Mouse (Mus musculus) ovary, postnatal 36 days (tissue): Measurements from ENCODE around the gene Ndst2.
A peak's percentile ranks its signal among the peaks of the same experiment; 100 is the strongest.

ENCODE experiments used
- DNase-seq: peaks from one replicate; pipeline ENCODE4 v3.0.0; 2022; ENCODE audit warnings: low spot score, mixed read lengths

Ndst2 gene

DNA sequence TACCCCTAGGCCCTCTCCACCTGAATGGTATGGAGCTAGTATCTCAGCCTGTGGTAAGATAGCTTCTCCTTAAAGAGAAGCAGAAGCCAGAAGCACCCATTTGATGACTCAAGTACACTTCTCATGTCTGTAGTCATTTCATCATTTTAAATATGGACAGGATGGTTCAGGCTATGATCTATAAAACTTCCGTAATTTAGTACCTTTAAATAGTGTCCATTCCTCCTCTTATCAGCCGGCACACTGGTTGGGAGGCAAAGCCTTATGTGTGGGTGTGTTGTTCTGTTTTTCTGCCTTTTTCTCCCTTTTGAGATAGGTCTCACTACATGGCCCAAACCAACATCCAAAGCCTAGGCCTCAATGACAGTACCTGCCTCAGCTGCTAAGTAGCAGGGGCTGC lies 35.8 kb downstream of the Ndst2 start:
- DNase-seq: no peak

- DNase-seq: peak; percentile 40
Observed at GRCm38 (mm10) chr14:20696986-20697385, 37.4 kb downstream of the Ndst2 start.

DNA sequence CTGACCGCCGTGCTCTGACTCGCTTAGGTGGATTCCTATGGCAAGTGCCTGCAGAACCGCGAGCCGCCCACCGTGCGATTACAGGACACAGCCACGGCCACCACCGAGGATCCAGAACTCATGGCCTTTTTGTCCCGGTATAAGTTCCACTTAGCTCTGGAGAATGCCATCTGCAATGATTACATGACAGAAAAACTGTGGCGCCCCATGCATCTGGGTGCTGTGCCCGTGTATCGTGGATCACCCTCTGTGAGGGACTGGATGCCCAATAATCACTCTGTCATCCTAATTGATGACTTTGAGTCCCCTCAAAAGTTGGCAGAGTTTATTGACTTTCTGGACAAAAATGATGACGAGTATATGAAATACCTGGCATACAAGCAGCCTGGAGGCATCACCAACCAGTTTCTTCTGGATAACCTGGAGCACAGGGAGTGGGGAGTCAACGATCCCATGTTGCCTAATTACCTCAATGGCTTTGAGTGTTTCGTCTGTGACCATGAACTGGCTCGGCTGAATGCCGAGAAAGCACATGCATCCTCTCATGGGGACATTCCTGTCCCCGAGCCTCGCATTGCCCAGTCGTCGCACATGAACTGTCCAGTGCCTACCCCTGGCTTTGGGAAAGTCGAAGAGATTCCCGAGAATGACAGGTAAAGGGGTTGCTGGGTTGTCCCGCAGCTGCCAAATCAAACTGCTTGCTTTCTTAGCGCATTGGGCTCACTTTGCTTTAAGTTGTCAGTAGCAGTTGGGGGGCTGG lies 38.4 kb downstream of the Ndst2 start:
- DNase-seq: no peak

DNA sequence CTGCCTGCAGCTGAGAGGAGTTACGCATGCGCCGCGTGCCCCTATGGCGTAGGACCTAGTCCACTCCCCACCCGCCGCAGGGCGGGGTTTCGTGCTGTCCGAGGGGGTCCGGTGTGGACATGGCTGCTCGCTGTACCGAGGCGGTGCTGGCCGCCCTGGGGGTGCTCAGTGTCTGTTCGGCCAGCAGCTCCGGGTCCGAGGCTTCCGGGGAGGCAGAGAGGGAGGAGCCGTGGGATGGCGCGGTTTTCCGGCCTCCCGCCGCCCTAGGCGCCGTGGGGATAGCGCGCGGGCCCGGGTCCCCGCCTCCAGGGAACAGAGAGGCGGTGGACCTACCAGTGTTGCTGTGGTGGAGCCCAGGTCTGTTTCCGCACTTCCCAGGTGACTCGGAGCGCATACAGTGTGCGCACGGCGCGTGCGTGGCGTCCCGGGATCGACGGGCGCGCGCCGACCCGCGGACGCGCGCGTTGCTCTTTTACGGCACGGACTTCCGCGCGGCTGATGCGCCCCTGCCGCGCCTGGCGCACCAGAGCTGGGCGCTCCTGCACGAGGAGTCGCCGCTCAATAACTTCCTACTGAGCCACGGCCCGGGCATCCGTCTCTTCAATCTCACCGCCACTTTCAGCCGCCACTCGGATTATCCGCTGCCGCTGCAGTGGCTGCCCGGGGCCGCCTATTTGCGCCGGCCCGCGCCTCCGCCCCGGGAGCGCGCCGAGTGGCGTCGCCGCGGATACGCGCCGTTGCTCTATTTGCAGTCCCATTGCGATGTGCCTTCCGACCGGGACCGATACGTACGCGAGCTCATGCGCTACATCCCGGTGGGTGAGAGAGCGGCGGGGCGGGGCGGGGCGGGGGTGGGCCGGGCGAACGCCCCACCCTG lies 39.2 kb downstream of the Ndst2 start, which contains the start of gene Fut11:
Fut11 (plus strand) TSS at position 85 of the 877 bp plus-strand sequence.
- DNase-seq: peak; percentile 89

DNA sequence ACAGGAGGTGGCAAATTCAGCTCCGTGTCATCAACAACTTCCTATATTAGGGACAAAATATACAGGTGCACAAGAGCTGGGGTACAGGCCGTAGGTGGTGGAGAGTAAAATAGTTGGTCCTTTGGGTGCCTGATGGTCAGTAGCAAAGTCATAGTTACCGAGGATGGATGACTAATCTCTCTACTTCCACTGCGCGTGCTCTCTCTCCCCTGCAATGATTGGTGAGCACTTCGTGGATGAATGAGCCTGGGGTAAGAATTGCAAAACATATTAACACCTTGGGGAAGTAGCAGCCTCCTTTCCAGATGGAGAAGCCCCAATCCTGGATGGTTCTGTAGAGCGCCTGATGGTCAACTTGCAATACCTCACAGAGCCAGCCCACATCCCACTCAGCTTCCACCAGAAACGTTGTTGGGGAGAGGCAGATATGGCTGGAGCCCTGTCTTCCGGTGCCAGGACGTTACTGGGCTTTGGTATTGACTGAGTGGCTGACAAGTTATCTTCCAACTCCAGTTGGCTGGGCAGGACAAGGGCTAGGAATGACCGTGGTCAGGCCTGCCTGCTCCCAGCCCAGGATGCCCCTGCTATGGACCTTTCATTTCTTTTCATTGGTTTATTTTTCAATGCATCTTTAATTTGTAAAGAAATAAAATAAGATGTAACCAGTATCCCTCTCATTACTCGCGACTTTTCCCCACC lies 40.0 kb downstream of the Ndst2 start:
- DNase-seq: no peak

GRCm38 (mm10) chr14:20693589-20694101 lies 40.7 kb downstream of the Ndst2 start:
- DNase-seq: no peak

GRCm38 (mm10) chr14:20691772-20692171 lies 42.6 kb downstream of the Ndst2 start:
- DNase-seq: no peak

- no peak for DNase-seq
Observed at GRCm38 (mm10) chr14:20689009-20689408, 45.4 kb downstream of the Ndst2 start.

- no peak for DNase-seq
Observed at GRCm38 (mm10) chr14:20686576-20686975, 47.8 kb downstream of the Ndst2 start.

DNA sequence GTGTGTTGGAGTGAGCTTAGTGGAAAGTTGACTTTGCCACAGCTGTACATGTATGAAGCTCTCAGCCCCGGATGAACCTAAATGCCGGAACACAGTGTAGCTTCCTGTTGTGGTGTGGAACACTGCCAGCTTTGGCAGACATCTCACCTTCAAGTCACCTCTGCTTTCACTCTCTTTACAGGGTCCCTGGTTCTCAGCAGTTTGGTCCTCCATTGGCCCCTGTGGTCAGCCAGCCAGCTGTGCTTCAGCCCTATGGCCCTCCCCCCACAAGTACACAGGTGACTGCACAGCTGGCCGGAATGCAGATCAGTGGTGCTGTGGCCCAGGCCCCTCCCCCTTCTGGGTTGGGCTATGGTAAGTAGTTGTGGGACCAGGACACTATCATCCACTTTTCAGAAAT lies 51.9 kb downstream of the Ndst2 start:
- no peak for DNase-seq

DNA sequence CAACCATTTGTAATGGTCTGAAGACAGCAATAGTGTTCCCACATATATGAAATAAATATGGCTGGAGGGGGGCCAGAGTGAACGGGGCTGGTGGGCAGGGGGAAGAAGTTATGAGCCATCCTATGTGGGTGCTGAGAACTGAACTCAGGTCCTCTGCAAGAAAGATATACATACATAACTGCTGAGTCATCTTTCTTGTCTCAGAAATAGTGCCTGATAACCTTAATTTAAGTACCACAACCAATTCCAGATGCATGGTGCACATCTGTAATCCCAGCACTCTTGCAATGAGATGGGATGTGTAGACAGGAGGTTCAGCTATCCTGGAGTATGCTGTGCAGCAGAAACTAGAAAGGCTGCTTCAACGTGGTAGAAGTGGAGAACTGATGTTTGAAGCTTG lies 52.6 kb downstream of the Ndst2 start:
- DNase-seq: no peak

DNA sequence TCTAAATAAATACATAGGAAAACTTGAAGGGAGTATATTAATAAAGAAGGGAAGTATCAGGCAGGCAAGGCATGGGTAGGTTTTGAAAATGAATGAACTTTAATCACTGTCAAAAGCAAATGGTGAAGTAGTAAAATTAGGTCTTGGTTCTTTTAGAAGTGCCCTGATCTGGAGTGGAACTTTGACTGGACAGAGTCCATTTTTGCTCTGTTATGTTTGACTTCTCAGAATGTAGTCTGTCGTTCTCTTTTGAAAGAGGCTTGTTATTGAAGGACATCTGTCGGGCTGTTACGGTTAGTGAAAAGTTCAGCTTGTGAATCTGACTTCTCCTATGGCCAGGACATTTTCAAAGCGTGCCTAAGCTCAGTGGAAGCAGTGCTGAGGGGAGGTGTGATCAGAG lies 56.5 kb downstream of the Ndst2 start:
- DNase-seq: no peak

- peak; percentile 98 for DNase-seq
Observed at GRCm38 (mm10) chr14:20674064-20674833, 60.1 kb downstream of the Ndst2 start, which contains the start of gene Sec24c. Sec24c (plus strand) TSS chr14:20674308.

DNA sequence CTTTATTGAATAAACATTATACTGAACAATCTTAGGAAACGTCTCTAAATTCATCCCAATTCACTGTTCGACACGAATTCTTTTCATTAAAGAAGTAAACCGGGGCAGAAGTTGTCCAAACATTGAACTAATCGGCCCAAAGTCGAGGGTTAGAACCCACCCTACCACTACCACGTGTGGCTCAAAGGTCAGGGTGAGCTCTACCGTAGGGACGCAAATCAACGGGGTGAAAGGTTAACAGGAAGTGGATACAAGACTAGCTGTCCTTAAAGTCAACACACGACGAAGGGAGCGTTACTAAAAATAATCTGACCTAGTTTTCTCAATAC lies 60.7 kb downstream of the Ndst2 start:
- DNase-seq: peak; percentile 36
